ENCODE assay signal across 21 mouse cellular contexts in the genomic region with DNA sequence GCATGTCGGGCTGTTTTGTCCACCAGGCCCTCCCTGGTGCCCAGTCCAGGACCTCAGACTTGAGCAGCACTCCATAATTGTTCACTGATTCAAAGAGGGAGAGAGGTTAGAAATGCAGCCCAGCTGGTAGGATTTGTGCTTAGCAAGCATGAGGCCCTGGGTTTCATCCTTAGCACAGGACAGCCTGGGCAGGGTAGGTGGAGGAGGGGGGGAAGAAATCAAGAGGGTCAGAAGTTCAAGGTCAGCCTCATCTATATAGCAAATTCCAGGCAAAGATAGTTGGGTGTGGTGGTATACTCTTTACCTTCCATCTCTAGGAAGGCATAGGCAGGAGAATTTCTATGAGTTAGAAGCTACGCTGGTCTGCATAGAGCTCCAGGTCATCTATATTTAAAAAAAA.
"Had no signal": no experiment of that assay in that cellular context is flagged by ENCODE, and none has a peak within 500 bp of the region (broad histone marks: within the 10 kb centered on the region; RNA-seq: fewer than 3 reads in every experiment).

No protein-coding gene starts in this region.

- H3K27ac ChIP-seq: limb, embryonic 13.5 days; liver, embryonic 12.5 days; liver, embryonic 15.5 days; lung, embryonic 15.5 days; midbrain, embryonic 10.5 days; neural tube, embryonic 12.5 days; neural tube, embryonic 15.5 days; stomach, embryonic 15.5 days had no signal

- H3K27me3 ChIP-seq: limb, embryonic 13.5 days; liver, embryonic 12.5 days; liver, embryonic 15.5 days; lung, embryonic 15.5 days; neural tube, embryonic 12.5 days; neural tube, embryonic 15.5 days; stomach, embryonic 15.5 days had no signal

- H3K4me3 ChIP-seq: limb, embryonic 13.5 days; liver, embryonic 12.5 days; liver, embryonic 15.5 days; lung, embryonic 15.5 days; megakaryocyte, embryonic 14.5 days; midbrain, embryonic 10.5 days; neural tube, embryonic 12.5 days; neural tube, embryonic 15.5 days; stomach, embryonic 15.5 days had no signal

- H3K36me3 ChIP-seq: limb, embryonic 13.5 days; liver, embryonic 12.5 days; liver, embryonic 15.5 days; lung, embryonic 15.5 days; midbrain, embryonic 10.5 days; neural tube, embryonic 12.5 days; neural tube, embryonic 15.5 days; stomach, embryonic 15.5 days had no signal

- H3K4me2 ChIP-seq: limb, embryonic 13.5 days; liver, embryonic 12.5 days; liver, embryonic 15.5 days; lung, embryonic 15.5 days; neural tube, embryonic 12.5 days; neural tube, embryonic 15.5 days; stomach, embryonic 15.5 days had no signal

- ATAC-seq: liver, embryonic 12.5 days had no signal

- H3K9ac ChIP-seq: limb, embryonic 13.5 days; liver, embryonic 12.5 days; liver, embryonic 15.5 days; lung, embryonic 15.5 days; neural tube, embryonic 12.5 days; neural tube, embryonic 15.5 days; stomach, embryonic 15.5 days had no signal

- DNase-seq: kidney, adult 2 months; kidney, postnatal 10 days; kidney, postnatal 36 days; left cerebral cortex, postnatal 4 days; liver; lung, adult 18-20 months; lung, postnatal 10 days; lung, postnatal 36 days; midbrain, embryonic 14.5 days; right cerebral cortex, postnatal 25 days; spleen, adult 18-20 months; thymus, postnatal 36 days had no signal

- H3K9me3 ChIP-seq: limb, embryonic 13.5 days; liver, embryonic 12.5 days; liver, embryonic 15.5 days; lung, embryonic 15.5 days; midbrain, embryonic 10.5 days; neural tube, embryonic 12.5 days; neural tube, embryonic 15.5 days; stomach, embryonic 15.5 days had no signal

- H3K4me1 ChIP-seq: liver, embryonic 12.5 days; liver, embryonic 15.5 days; lung, embryonic 15.5 days; midbrain, embryonic 10.5 days; neural tube, embryonic 12.5 days; neural tube, embryonic 15.5 days; stomach, embryonic 15.5 days had no signal
